Mouse (Mus musculus) forelimb bud, embryonic 11.5 days (tissue): Measurements from ENCODE around the gene Olfr692.
A peak's percentile ranks its signal among the peaks of the same experiment; 100 is the strongest.

Experiments used
- DNase-seq: peaks from one replicate; pipeline ENCODE4 v3.0.0-alpha.2; 2012; ENCODE audit warnings: low read depth, low spot score

Olfr692 gene

GRCm38 (mm10) chr7:105404268-105404667, 36.2 kb downstream of the Olfr692 start, which contains the start of gene Cnga4:
Cnga4 (plus strand) TSS chr7:105404568.
- no peak for DNase-seq

GRCm38 (mm10) chr7:105406322-105406721, 38.3 kb downstream of the Olfr692 start:
- no peak for DNase-seq

- peak; percentile 63 for DNase-seq
These were observed 44.0 kb downstream of the Olfr692 start for GRCm38 (mm10) chr7:105411874-105412632.

- DNase-seq, result no peak
These were observed 46.4 kb downstream of the Olfr692 start for GRCm38 (mm10) chr7:105414385-105414784.

- DNase-seq, result no peak
These were observed 48.5 kb downstream of the Olfr692 start for GRCm38 (mm10) chr7:105416529-105416928.

- no peak for DNase-seq
These were observed 50.1 kb downstream of the Olfr692 start for GRCm38 (mm10) chr7:105418106-105418505.
